Mouse (Mus musculus) midbrain, embryonic 13.5 days (tissue): ENCODE results near the gene Fam120c. TPM values are rescaled to one million over a fixed set of nuclear protein-coding genes. Genes with fewer than 3 reads are reported as not detected.

Experiments used
- ATAC-seq: fragments of 200-750 bp; cut with Nextera tagmentation; 2 replicates; pipeline ENCODE4 v1.8.0; 2017; ENCODE audit warnings: mild to moderate bottlenecking, moderate TSS enrichment, moderate library complexity
- H3K27ac ChIP-seq: fragments of 300-500 bp; sonication (generic); 2 replicates; pipeline ENCODE4 v1.5.1; 2015; ENCODE audit warnings: inconsistent platforms, mild to moderate bottlenecking, moderate library complexity
- H3K27me3 ChIP-seq: fragments of 300-500 bp; sonication (generic); 2 replicates; pipeline ENCODE4 v1.6.1; 2015; ENCODE audit warnings: mild to moderate bottlenecking, inconsistent platforms
- H3K36me3 ChIP-seq: fragments of 300-500 bp; sonication (generic); 2 replicates; pipeline ENCODE4 v1.6.1; 2015; ENCODE audit warnings: mild to moderate bottlenecking, inconsistent platforms
- H3K4me1 ChIP-seq: fragments of 300-500 bp; sonication (generic); replicated peaks from 2 replicates; pipeline ENCODE4 v1.6.1; 2015; ENCODE audit warnings: inconsistent platforms
- H3K4me2 ChIP-seq: fragments of 300-500 bp; sonication (generic); replicated peaks from 2 replicates; pipeline ENCODE4 v1.6.1; 2015; ENCODE audit warnings: moderate library complexity, mild to moderate bottlenecking, inconsistent platforms
- H3K4me3 ChIP-seq: fragments of 300-500 bp; sonication (generic); replicated peaks from 2 replicates; pipeline ENCODE4 v1.5.1; 2015; ENCODE audit warnings: mild to moderate bottlenecking, inconsistent platforms
- H3K9ac ChIP-seq: fragments of 300-500 bp; sonication (generic); replicated peaks from 2 replicates; pipeline ENCODE4 v1.6.1; 2015; ENCODE audit warnings: mild to moderate bottlenecking, inconsistent platforms
- H3K9me3 ChIP-seq: fragments of 300-500 bp; sonication (generic); 2 replicates; pipeline ENCODE4 v1.6.1; 2016; ENCODE audit warnings: mild to moderate bottlenecking, inconsistent platforms
- WGBS: fragments of 180-500 bp; shearing (Covaris S2); methylation state at CpG from one replicate; pipeline ENCODE4 v1.1.7; 2015; 5-methylcytosine and 5-hydroxymethylcytosine counted together
- polyA plus RNA-seq: library from polyadenylated mRNA; unstranded; fragments of >200 nt; fragmentation: Nextera tagmentation; extraction: Ambion mirVana; gene quantifications from 2 replicates; pipeline ENCODE4 v1.2.1, GENCODE M21; 2015

Fam120c gene
- 4.7 and 5.1 TPM in 2 replicates for polyA plus RNA-seq

- peaks cover 19% of the 10 kb centered on the region for H3K27me3 ChIP-seq
- H3K36me3 ChIP-seq, result no peaks in the 10 kb centered on the region
- peaks cover 19% of the 10 kb centered on the region for H3K4me1 ChIP-seq
- H3K27ac ChIP-seq, result peak within 1 kb of the TSS; percentile 87
- peak; percentile 95 for ATAC-seq
- H3K9ac ChIP-seq, result peak within 1 kb of the TSS; percentile 76
- peak within 1 kb of the TSS; percentile 74 for H3K4me3 ChIP-seq
- 20% methylated on average over 47 of the region's 56 CpGs for WGBS
- no peaks in the 10 kb centered on the region for H3K9me3 ChIP-seq
- peak within 1 kb of the TSS; percentile 71 for H3K4me2 ChIP-seq
Measured at GRCm38 (mm10) chrX:151343761-151344500, at the start of gene Fam120c. Gene Fam120c, plus strand, starts transcription at chrX:151344175.

- H3K4me1 ChIP-seq, result no peaks in the 10 kb centered on the region
- peaks cover 7% of the 10 kb centered on the region for H3K36me3 ChIP-seq
- ATAC-seq, result no peak
- H3K4me2 ChIP-seq, result no peak overlapping the region
- no peaks in the 10 kb centered on the region for H3K27me3 ChIP-seq
- H3K9me3 ChIP-seq, result no peaks in the 10 kb centered on the region
- no peak overlapping the region for H3K4me3 ChIP-seq
- no peak overlapping the region for H3K9ac ChIP-seq
- no peak overlapping the region for H3K27ac ChIP-seq
Measured at GRCm38 (mm10) chrX:151298329-151298728, 45.6 kb upstream of the Fam120c start.

GRCm38 (mm10) chrX:151313732-151314131 is 30.2 kb upstream of the Fam120c start:
- H3K4me2 ChIP-seq, result no peak overlapping the region
- H3K9me3 ChIP-seq, result no peaks in the 10 kb centered on the region
- H3K4me3 ChIP-seq, result no peak overlapping the region
- H3K27ac ChIP-seq, result no peak overlapping the region
- H3K9ac ChIP-seq, result no peak overlapping the region
- WGBS, result 79% methylated on average over 4 of the region's 4 CpGs
- no peaks in the 10 kb centered on the region for H3K36me3 ChIP-seq
- no peaks in the 10 kb centered on the region for H3K4me1 ChIP-seq
- H3K27me3 ChIP-seq, result peaks cover 3% of the 10 kb centered on the region; the same call in 1 of the 2 replicates
- no peak for ATAC-seq

GRCm38 (mm10) chrX:151333615-151334014 is 10.4 kb upstream of the Fam120c start:
- Histone ChIP-seq H3K9me3 (no peaks in the 10 kb centered on the region), H3K9ac (no peak overlapping the region), H3K4me3 (no peak overlapping the region), H3K36me3 (no peaks in the 10 kb centered on the region), H3K27ac (no peak overlapping the region), H3K4me2 (no peak overlapping the region), H3K27me3 (peaks cover 11% of the 10 kb centered on the region; the same call in 1 of the 2 replicates), H3K4me1 (no peaks in the 10 kb centered on the region)
- ATAC-seq, result no peak
- WGBS, result 90% methylated on average over 2 of the region's 2 CpGs

GRCm38 (mm10) chrX:151337804-151338203 is 6.2 kb upstream of the Fam120c start:
- no peaks in the 10 kb centered on the region for H3K36me3 ChIP-seq
- no peak overlapping the region for H3K4me3 ChIP-seq
- no peak for ATAC-seq
- peaks cover 30% of the 10 kb centered on the region for H3K27me3 ChIP-seq
- WGBS, result 88% methylated on average over 4 of the region's 4 CpGs
- H3K4me1 ChIP-seq, result no peaks in the 10 kb centered on the region
- no peaks in the 10 kb centered on the region for H3K9me3 ChIP-seq
- H3K4me2 ChIP-seq, result no peak overlapping the region
- H3K27ac ChIP-seq, result no peak overlapping the region
- H3K9ac ChIP-seq, result no peak overlapping the region

- 23% methylated on average over 31 of the region's 33 CpGs for WGBS
- peak overlapping the region; percentile 87 for H3K27ac ChIP-seq
- peak overlapping the region; percentile 76 for H3K9ac ChIP-seq
- no peaks in the 10 kb centered on the region for H3K36me3 ChIP-seq
- H3K4me2 ChIP-seq, result peak overlapping the region; percentile 71
- H3K9me3 ChIP-seq, result no peaks in the 10 kb centered on the region
- H3K27me3 ChIP-seq, result peaks cover 17% of the 10 kb centered on the region
- H3K4me3 ChIP-seq, result peak overlapping the region; percentile 74
- peaks cover 19% of the 10 kb centered on the region for H3K4me1 ChIP-seq
- ATAC-seq, result peak; percentile 80
Measured at GRCm38 (mm10) chrX:151344501-151344984, 568 bp downstream of the Fam120c start.

- Histone ChIP-seq H3K4me3 (peak overlapping the region; percentile 74), H3K9me3 (no peaks in the 10 kb centered on the region), H3K27me3 (peaks cover 8% of the 10 kb centered on the region), H3K4me1 (peaks cover 19% of the 10 kb centered on the region), H3K27ac (no peak overlapping the region), H3K9ac (peak overlapping the region; percentile 76), H3K4me2 (peak overlapping the region; percentile 71), H3K36me3 (no peaks in the 10 kb centered on the region)
- no peak for ATAC-seq
- 37% methylated on average over 11 of the region's 11 CpGs for WGBS
Measured at GRCm38 (mm10) chrX:151345333-151346125, 1.6 kb downstream of the Fam120c start.

- Histone ChIP-seq H3K9ac (no peak overlapping the region), H3K27ac (no peak overlapping the region), H3K4me3 (no peak overlapping the region), H3K27me3 (no peaks in the 10 kb centered on the region; the same call in 1 of the 2 replicates), H3K4me2 (0 out of 2 replicates have a peak overlapping the region, but pooled peaks have one; percentile 71), H3K36me3 (no peaks in the 10 kb centered on the region), H3K9me3 (no peaks in the 10 kb centered on the region), H3K4me1 (peaks cover 19% of the 10 kb centered on the region)
- no peak for ATAC-seq
Measured at GRCm38 (mm10) chrX:151347278-151347677, 3.3 kb downstream of the Fam120c start.

GRCm38 (mm10) chrX:151349322-151349721 is 5.3 kb downstream of the Fam120c start:
- Histone ChIP-seq H3K9me3 (no peaks in the 10 kb centered on the region), H3K27me3 (no peaks in the 10 kb centered on the region; the same call in 1 of the 2 replicates), H3K4me2 (no peak overlapping the region), H3K36me3 (no peaks in the 10 kb centered on the region), H3K27ac (no peak overlapping the region), H3K4me3 (no peak overlapping the region), H3K9ac (no peak overlapping the region), H3K4me1 (peaks cover 19% of the 10 kb centered on the region)
- 92% methylated on average over 5 of the region's 5 CpGs for WGBS
- ATAC-seq, result no peak

GRCm38 (mm10) chrX:151418801-151419200 is 74.8 kb downstream of the Fam120c start:
- ATAC-seq, result no peak
- H3K9me3 ChIP-seq, result no peaks in the 10 kb centered on the region
- H3K4me3 ChIP-seq, result no peak overlapping the region
- H3K4me2 ChIP-seq, result no peak overlapping the region
- no peaks in the 10 kb centered on the region for H3K27me3 ChIP-seq
- no peaks in the 10 kb centered on the region for H3K4me1 ChIP-seq
- H3K27ac ChIP-seq, result no peak overlapping the region
- 91% methylated on average over 10 of the region's 10 CpGs for WGBS
- no peaks in the 10 kb centered on the region for H3K36me3 ChIP-seq
- H3K9ac ChIP-seq, result no peak overlapping the region

GRCm38 (mm10) chrX:151420791-151421190 is 76.8 kb downstream of the Fam120c start:
- Histone ChIP-seq H3K4me2 (no peak overlapping the region), H3K4me1 (no peaks in the 10 kb centered on the region), H3K27ac (no peak overlapping the region), H3K36me3 (no peaks in the 10 kb centered on the region), H3K27me3 (peaks cover 7% of the 10 kb centered on the region; the same call in 1 of the 2 replicates), H3K9ac (no peak overlapping the region), H3K4me3 (no peak overlapping the region), H3K9me3 (no peaks in the 10 kb centered on the region)
- WGBS, result 81% methylated on average over 1 of the region's 1 CpGs
- no peak for ATAC-seq

- H3K9me3 ChIP-seq, result no peaks in the 10 kb centered on the region
- H3K4me2 ChIP-seq, result no peak overlapping the region
- H3K36me3 ChIP-seq, result no peaks in the 10 kb centered on the region
- no peak overlapping the region for H3K9ac ChIP-seq
- no peak overlapping the region for H3K4me3 ChIP-seq
- no peak overlapping the region for H3K27ac ChIP-seq
- no peak for ATAC-seq
- H3K4me1 ChIP-seq, result no peaks in the 10 kb centered on the region
- H3K27me3 ChIP-seq, result 0 out of 2 replicates have a peak, but pooled peaks cover 2% of the 10 kb centered on the region
Measured at GRCm38 (mm10) chrX:151443637-151444036, 99.7 kb downstream of the Fam120c start.
